Comparison of ENCODE assay signal across 29 mouse cellular contexts in genomic region chr2:173662255-173662950, GRCm38 (mm10). TPM values are rescaled to one million over a fixed set of nuclear protein-coding genes. Genes with fewer than 3 reads are reported as not detected.
"Had no signal": no experiment of that assay in that cellular context is flagged by ENCODE, and none has a peak within 500 bp of the region (broad histone marks: within the 10 kb centered on the region; RNA-seq: fewer than 3 reads in every experiment).

No protein-coding gene starts in this region.

- H3K27me3 ChIP-seq: intestine, embryonic 15.5 days; liver, embryonic 13.5 days; midbrain, embryonic 12.5 days had no signal

- H3K9me3 ChIP-seq: intestine, embryonic 15.5 days; liver, embryonic 13.5 days; midbrain, embryonic 12.5 days had no signal

- H3K27ac ChIP-seq: intestine, embryonic 15.5 days; kidney, postnatal 0 days; layer of hippocampus, adult 2 months; left cerebral cortex, adult 2 months; liver, embryonic 13.5 days; midbrain, embryonic 12.5 days had no signal

- ATAC-seq: intestine, embryonic 15.5 days; midbrain, embryonic 16.5 days had no signal

- H3K4me3 ChIP-seq: intestine, embryonic 15.5 days; layer of hippocampus, adult 2 months; left cerebral cortex, adult 2 months; liver, embryonic 13.5 days; midbrain, embryonic 12.5 days; myocyte had no signal

- H3K4me2 ChIP-seq: intestine, embryonic 15.5 days; liver, embryonic 13.5 days; midbrain, embryonic 12.5 days had no signal

- H3K9ac ChIP-seq: intestine, embryonic 15.5 days; liver, embryonic 13.5 days; midbrain, embryonic 12.5 days had no signal

- DNase-seq: kidney, adult 11 months; kidney, adult 9 months; kidney, postnatal 25 days; layer of hippocampus, postnatal 36 days; liver, embryonic 13.5 days; lung, adult 2 months; lung, postnatal 14 days; lung, postnatal 4 days; thymus, adult 18-20 months; thymus, postnatal 36 days had no signal

RNA-seq across cellular contexts. Expression of gene 1700010B08Rik, which starts 56.8 kb away (rescaled TPM):
- polyA plus RNA-seq: intestine, embryonic 15.5 days; kidney, postnatal 0 days; large intestine, adult 2 months; limb, embryonic 11.5 days; limb, embryonic 14.5 days; liver, adult 2 months; liver, embryonic 13.5 days; liver, embryonic 16.5 days; lung, adult 2 months; lung, embryonic 16.5 days; midbrain, embryonic 12.5 days; midbrain, embryonic 16.5 days; neural tube, embryonic 11.5 days; neural tube, embryonic 14.5 days; small intestine, adult 2 months; spleen, adult 2 months; stomach, embryonic 14.5 days; urinary bladder, adult 2 months had no signal
